Mouse (Mus musculus): Measurements from ENCODE around the gene Sgms2. TPM values are rescaled to one million over a fixed set of nuclear protein-coding genes. Genes with fewer than 3 reads are reported as not detected.

The Sgms2 gene
- polyA plus RNA-seq, 1 experiment, result 4.2 TPM

DNA sequence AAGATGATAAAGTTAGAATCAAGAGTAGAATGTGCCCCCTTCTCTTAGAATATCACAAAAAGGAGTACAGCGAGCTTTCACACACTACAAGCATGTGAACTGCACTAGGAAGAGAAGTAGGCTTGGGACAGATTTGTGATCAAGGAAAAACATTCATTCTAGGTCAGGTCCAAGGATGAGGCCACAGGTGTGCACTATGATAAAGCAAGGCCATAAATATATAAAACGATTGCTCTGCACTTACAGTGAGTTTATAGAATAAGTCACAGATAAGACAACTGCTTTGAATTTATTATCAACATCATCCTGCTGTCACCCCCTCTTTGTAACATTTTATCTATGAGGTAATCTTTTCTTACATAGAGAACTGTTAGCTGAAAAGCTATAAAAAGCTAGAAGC, 198.9 kb downstream of the Sgms2 start:
- Histone ChIP-seq H3K27me3 (ENCODE audit: control insufficient read depth, insufficient read depth, insufficient read length) (no peaks in the 10 kb centered on the region), H3K4me3 (no peak overlapping the region)

DNA sequence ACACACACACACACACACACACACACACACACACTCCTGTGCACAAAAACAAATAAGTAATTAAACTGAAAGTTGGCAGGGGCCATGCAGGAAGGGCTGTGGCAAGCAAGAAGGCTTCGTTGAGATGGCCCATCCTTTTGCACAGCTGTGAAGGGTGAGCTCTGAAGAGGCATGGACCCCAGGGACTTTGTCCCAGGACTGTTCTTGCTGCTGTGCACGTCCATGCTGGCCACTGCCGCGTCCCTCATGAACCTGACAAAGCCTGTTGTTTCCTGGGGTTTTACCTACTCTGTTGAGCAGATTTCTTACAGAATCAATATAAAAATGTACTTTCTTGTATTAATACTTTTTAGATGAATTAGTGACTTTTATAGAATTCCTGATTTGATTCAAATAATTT, 199.3 kb downstream of the Sgms2 start:
- H3K4me3 ChIP-seq, result no peak overlapping the region
- H3K4me2 ChIP-seq (ENCODE audit: low read depth), result no peak overlapping the region
- no peak overlapping the region for H3ac ChIP-seq (ENCODE audit: control insufficient read depth, insufficient read length)
- H3K36me3 ChIP-seq (ENCODE audit: control insufficient read depth, insufficient read depth), result no peaks in the 10 kb centered on the region
- no peaks in the 10 kb centered on the region for H3K27me3 ChIP-seq (ENCODE audit: control insufficient read depth, insufficient read depth, insufficient read length)
- TF ChIP-seq TCF12 (IDR thresholded peaks at IDR 0.05; ENCODE audit: insufficient read depth, poor library complexity, severe bottlenecking) (no peak), REST (IDR thresholded peaks at IDR 0.05; ENCODE audit: insufficient read depth, insufficient read length) (no peak), POLR2A (IDR thresholded peaks at IDR 0.05; ENCODE audit: insufficient read length, low read depth) (no peak), E2F4 (IDR thresholded peaks at IDR 0.05; ENCODE audit: insufficient read depth) (no peak), MAX (IDR thresholded peaks at IDR 0.05; ENCODE audit: low read depth) (no peak), CEBPB (IDR thresholded peaks at IDR 0.05; ENCODE audit: insufficient read depth, poor library complexity, severe bottlenecking) (no peak), SRF (IDR thresholded peaks at IDR 0.05; ENCODE audit: control insufficient read depth, insufficient read length, low read depth) (no peak), USF1 (IDR thresholded peaks at IDR 0.05; ENCODE audit: low read depth) (no peak), MYOG (IDR thresholded peaks at IDR 0.05; ENCODE audit: control insufficient read depth in 1 of 3, insufficient read depth in 1 of 3, insufficient read length in 2 of 3, low read depth in 2 of 3) (no peak)
- no peaks in the 10 kb centered on the region for H3K79me2 ChIP-seq (ENCODE audit: control insufficient read depth, insufficient read depth)

More for the DNA sequence above, 198.9 kb downstream of the Sgms2 start:
- Histone ChIP-seq H3K79me2 (ENCODE audit: control insufficient read depth, insufficient read depth) (no peaks in the 10 kb centered on the region), H3K36me3 (ENCODE audit: control insufficient read depth, insufficient read depth) (no peaks in the 10 kb centered on the region), H3K4me2 (ENCODE audit: low read depth) (no peak overlapping the region), H3ac (ENCODE audit: control insufficient read depth, insufficient read length) (no peak overlapping the region)
- TF ChIP-seq MAX (IDR thresholded peaks at IDR 0.05; ENCODE audit: low read depth) (no peak), REST (IDR thresholded peaks at IDR 0.05; ENCODE audit: insufficient read depth, insufficient read length) (no peak), CEBPB (IDR thresholded peaks at IDR 0.05; ENCODE audit: insufficient read depth, poor library complexity, severe bottlenecking) (no peak), POLR2AphosphoS2 (IDR thresholded peaks at IDR 0.05; ENCODE audit: insufficient read length, low read depth) (no peak), POLR2A (IDR thresholded peaks at IDR 0.05; ENCODE audit: insufficient read length, low read depth) (no peak), SRF (IDR thresholded peaks at IDR 0.05; ENCODE audit: control insufficient read depth, insufficient read length, low read depth) (no peak), MYOG (IDR thresholded peaks at IDR 0.05; ENCODE audit: control insufficient read depth in 1 of 3, insufficient read depth in 1 of 3, insufficient read length in 2 of 3, low read depth in 2 of 3) (no peak), TCF3 (IDR thresholded peaks at IDR 0.05; ENCODE audit: insufficient read length, low read depth) (no peak), MYOD1 (IDR thresholded peaks at IDR 0.05; ENCODE audit: control insufficient read depth in 1 of 3, insufficient read length in 2 of 3, low read depth in 2 of 3) (no peak), TCF12 (IDR thresholded peaks at IDR 0.05; ENCODE audit: insufficient read depth, poor library complexity, severe bottlenecking) (no peak), E2F4 (IDR thresholded peaks at IDR 0.05; ENCODE audit: insufficient read depth) (no peak), USF1 (IDR thresholded peaks at IDR 0.05; ENCODE audit: low read depth) (no peak)

DNA sequence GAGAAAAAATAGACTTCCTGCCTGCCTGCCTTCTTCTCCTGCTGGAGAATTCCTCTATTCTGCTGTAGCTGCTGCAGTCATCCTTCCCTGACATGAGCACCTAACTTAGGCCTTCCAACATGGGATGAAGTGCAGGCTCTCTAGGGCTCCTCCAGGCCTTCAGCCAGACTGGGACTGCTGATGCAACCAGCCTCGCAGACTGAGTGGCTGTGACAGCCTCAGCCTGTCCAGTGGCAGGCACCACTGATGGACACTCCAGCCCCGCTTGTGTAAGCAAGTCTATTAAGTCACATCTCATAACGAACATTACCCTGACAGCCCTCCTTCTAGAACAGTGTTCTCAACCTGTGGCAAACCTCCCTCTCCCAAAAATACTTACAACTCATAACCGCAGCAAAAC, 217.1 kb downstream of the Sgms2 start:
- H3K36me3 ChIP-seq (ENCODE audit: control insufficient read depth, insufficient read depth), result no peaks in the 10 kb centered on the region
- H3K4me3 ChIP-seq, result no peak overlapping the region
- H3K79me2 ChIP-seq (ENCODE audit: control insufficient read depth, insufficient read depth), result no peaks in the 10 kb centered on the region
- TF ChIP-seq REST (IDR thresholded peaks at IDR 0.05; ENCODE audit: insufficient read depth, insufficient read length), result no peak
- TF ChIP-seq TCF3 (IDR thresholded peaks at IDR 0.05; ENCODE audit: insufficient read length, low read depth), result no peak
- TF ChIP-seq POLR2AphosphoS2 (IDR thresholded peaks at IDR 0.05; ENCODE audit: insufficient read length, low read depth), result no peak
- TF ChIP-seq E2F4 (IDR thresholded peaks at IDR 0.05; ENCODE audit: insufficient read depth), result no peak
- TF ChIP-seq CEBPB (IDR thresholded peaks at IDR 0.05; ENCODE audit: insufficient read depth, poor library complexity, severe bottlenecking), result no peak
- no peak for TF ChIP-seq MYOG (IDR thresholded peaks at IDR 0.05; ENCODE audit: control insufficient read depth in 1 of 3, insufficient read depth in 1 of 3, insufficient read length in 2 of 3, low read depth in 2 of 3)
- no peak for TF ChIP-seq MAX (IDR thresholded peaks at IDR 0.05; ENCODE audit: low read depth)
- no peak for TF ChIP-seq TCF12 (IDR thresholded peaks at IDR 0.05; ENCODE audit: insufficient read depth, poor library complexity, severe bottlenecking)
- TF ChIP-seq SRF (IDR thresholded peaks at IDR 0.05; ENCODE audit: control insufficient read depth, insufficient read length, low read depth), result no peak
- no peak for TF ChIP-seq USF1 (IDR thresholded peaks at IDR 0.05; ENCODE audit: low read depth)
- no peak for TF ChIP-seq POLR2A (IDR thresholded peaks at IDR 0.05; ENCODE audit: insufficient read length, low read depth)
- no peak for TF ChIP-seq MYOD1 (IDR thresholded peaks at IDR 0.05; ENCODE audit: control insufficient read depth in 1 of 3, insufficient read length in 2 of 3, low read depth in 2 of 3)
- no peak overlapping the region for H3ac ChIP-seq (ENCODE audit: control insufficient read depth, insufficient read length)
- no peaks in the 10 kb centered on the region for H3K27me3 ChIP-seq (ENCODE audit: control insufficient read depth, insufficient read depth, insufficient read length)
- H3K4me2 ChIP-seq (ENCODE audit: low read depth), result no peak overlapping the region

DNA sequence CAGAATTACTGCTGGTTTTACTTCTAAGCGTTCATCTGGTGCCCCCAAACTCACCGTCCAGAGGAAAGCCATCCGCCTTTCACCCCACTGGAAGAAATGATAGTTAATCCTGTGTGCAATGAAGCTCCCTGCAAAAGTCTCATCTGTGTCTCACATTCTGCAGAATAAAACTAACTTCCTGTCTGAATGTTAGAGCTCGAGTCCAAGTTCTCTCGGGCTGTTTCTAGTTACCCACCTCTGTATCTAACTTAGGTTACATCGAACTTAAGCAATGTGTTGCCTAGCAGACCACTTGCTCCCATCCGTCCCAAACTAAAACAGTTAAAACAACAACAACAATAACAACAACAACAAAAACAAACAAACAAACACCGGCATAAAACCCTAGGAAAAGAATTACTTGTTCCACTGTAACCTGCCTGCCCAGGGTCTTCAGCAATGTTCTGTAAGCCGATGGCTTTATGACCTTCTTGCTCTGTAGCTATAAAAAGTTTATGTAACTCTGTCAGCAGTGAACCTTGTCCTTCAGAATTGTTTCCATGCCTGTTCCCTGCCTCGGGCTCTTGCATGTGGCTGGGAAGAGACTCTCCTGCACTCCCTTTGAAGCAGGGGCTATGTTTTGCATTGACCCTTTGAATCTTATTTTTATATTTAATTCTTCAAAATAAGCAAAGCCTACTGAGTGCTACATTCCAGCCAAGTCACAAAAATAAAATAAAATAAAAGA, 218.7 kb downstream of the Sgms2 start:
- peak overlapping the region; percentile 41 for H3ac ChIP-seq (ENCODE audit: control insufficient read depth, insufficient read length)
- H3K27me3 ChIP-seq (ENCODE audit: control insufficient read depth, insufficient read depth, insufficient read length), result no peaks in the 10 kb centered on the region
- TF ChIP-seq MYOD1 (IDR thresholded peaks at IDR 0.05; ENCODE audit: control insufficient read depth in 1 of 3, insufficient read length in 2 of 3, low read depth in 2 of 3), result no peak
- no peak for TF ChIP-seq TCF3 (IDR thresholded peaks at IDR 0.05; ENCODE audit: insufficient read length, low read depth)
- no peak for TF ChIP-seq CEBPB (IDR thresholded peaks at IDR 0.05; ENCODE audit: insufficient read depth, poor library complexity, severe bottlenecking)
- TF ChIP-seq MYOG (IDR thresholded peaks at IDR 0.05; ENCODE audit: control insufficient read depth in 1 of 3, insufficient read depth in 1 of 3, insufficient read length in 2 of 3, low read depth in 2 of 3), result no peak
- no peak for TF ChIP-seq POLR2A (IDR thresholded peaks at IDR 0.05; ENCODE audit: insufficient read length, low read depth)
- TF ChIP-seq E2F4 (IDR thresholded peaks at IDR 0.05; ENCODE audit: insufficient read depth), result no peak
- no peak for TF ChIP-seq TCF12 (IDR thresholded peaks at IDR 0.05; ENCODE audit: insufficient read depth, poor library complexity, severe bottlenecking)
- TF ChIP-seq USF1 (IDR thresholded peaks at IDR 0.05; ENCODE audit: low read depth), result no peak
- TF ChIP-seq MAX (IDR thresholded peaks at IDR 0.05; ENCODE audit: low read depth), result no peak
- TF ChIP-seq POLR2AphosphoS2 (IDR thresholded peaks at IDR 0.05; ENCODE audit: insufficient read length, low read depth), result no peak
- TF ChIP-seq REST (IDR thresholded peaks at IDR 0.05; ENCODE audit: insufficient read depth, insufficient read length), result no peak
- no peak for TF ChIP-seq SRF (IDR thresholded peaks at IDR 0.05; ENCODE audit: control insufficient read depth, insufficient read length, low read depth)
- H3K36me3 ChIP-seq (ENCODE audit: control insufficient read depth, insufficient read depth), result no peaks in the 10 kb centered on the region
- no peaks in the 10 kb centered on the region for H3K79me2 ChIP-seq (ENCODE audit: control insufficient read depth, insufficient read depth)
- H3K4me3 ChIP-seq, result peak overlapping the region; percentile 48
- H3K4me2 ChIP-seq (ENCODE audit: low read depth), result peak overlapping the region; percentile 92
